Mouse (Mus musculus) c-Kit-positive CD71-positive TER-119-positive erythroid progenitor cells, embryonic 14.5 days (primary cell): Measurements from ENCODE around the gene Gm17455.

ENCODE experiments used
- DNase-seq: peaks from one replicate; pipeline ENCODE4 v3.0.0-alpha.2; 2013; ENCODE audit warnings: low spot score

Gm17455 gene

GRCm38 (mm10) chr10:60373937-60374578 lies 25.5 kb upstream of the Gm17455 start:
- DNase-seq = no peak

GRCm38 (mm10) chr10:60376704-60377103 lies 22.8 kb upstream of the Gm17455 start:
- DNase-seq = no peak

- DNase-seq = no peak
Measured at GRCm38 (mm10) chr10:60379419-60379957, 20.0 kb upstream of the Gm17455 start.

GRCm38 (mm10) chr10:60380229-60380628 lies 19.3 kb upstream of the Gm17455 start:
- no peak for DNase-seq

- no peak for DNase-seq
Measured at GRCm38 (mm10) chr10:60381142-60381925, 18.2 kb upstream of the Gm17455 start.

GRCm38 (mm10) chr10:60388332-60388731 lies 11.2 kb upstream of the Gm17455 start:
- no peak for DNase-seq

- no peak for DNase-seq
Measured at GRCm38 (mm10) chr10:60389447-60389865, 10.1 kb upstream of the Gm17455 start.

- no peak for DNase-seq
Measured at GRCm38 (mm10) chr10:60390177-60390903, 9.2 kb upstream of the Gm17455 start.

- DNase-seq = no peak
Measured at GRCm38 (mm10) chr10:60390904-60391420, 8.6 kb upstream of the Gm17455 start.

GRCm38 (mm10) chr10:60391661-60392060 lies 7.9 kb upstream of the Gm17455 start:
- DNase-seq = no peak

- no peak for DNase-seq
Measured at GRCm38 (mm10) chr10:60394936-60395335, 4.6 kb upstream of the Gm17455 start.

GRCm38 (mm10) chr10:60395605-60396004 lies 3.9 kb upstream of the Gm17455 start:
- DNase-seq = no peak

- no peak for DNase-seq
Measured at GRCm38 (mm10) chr10:60398051-60398814, 1.3 kb upstream of the Gm17455 start.

- no peak for DNase-seq
Measured at GRCm38 (mm10) chr10:60400507-60401295, 1.2 kb downstream of the Gm17455 start.

- DNase-seq = no peak
Measured at GRCm38 (mm10) chr10:60405460-60406177, 6.1 kb downstream of the Gm17455 start.

GRCm38 (mm10) chr10:60407831-60408230 lies 8.3 kb downstream of the Gm17455 start:
- DNase-seq = peak; percentile 43

- no peak for DNase-seq
Measured at GRCm38 (mm10) chr10:60411794-60412193, 12.3 kb downstream of the Gm17455 start.

GRCm38 (mm10) chr10:60413756-60414155 lies 14.2 kb downstream of the Gm17455 start:
- no peak for DNase-seq

- DNase-seq = no peak
Measured at GRCm38 (mm10) chr10:60417041-60417440, 17.5 kb downstream of the Gm17455 start.

GRCm38 (mm10) chr10:60418137-60418536 lies 18.6 kb downstream of the Gm17455 start:
- peak; percentile 32 for DNase-seq
